Mouse (Mus musculus) megakaryocyte-erythroid progenitor cell, adult 5-6 weeks (primary cell): ENCODE measurements around the gene Thra. TPM values are rescaled to one million over a fixed set of nuclear protein-coding genes. Genes with fewer than 3 reads are reported as not detected.
A peak's percentile ranks its signal among the peaks of the same experiment; 100 is the strongest.
"Not testable (repeated sequence)": the region's sequence is repeated elsewhere in the genome, so short reads cannot be mapped to it uniquely, and the experiment has no call there.

Source experiments
- ATAC-seq: replicated peaks from 2 replicates; pipeline ENCODE4 v1.8.0; 2016; ENCODE audit warnings: mild to moderate bottlenecking, inconsistent platforms; ENCODE audit not compliant: severe bottlenecking, poor library complexity, low FRiP score, low TSS enrichment
- total RNA-seq, 2 experiments: library from RNA; stranded (forward) in 1 of 2; stranded (reverse) in 1 of 2; fragments of 200-1000, 215-1000 nt in 1 of 2; fragments of >200 nt in 1 of 2; fragmentation: Nextera tagmentation in 1 of 2; gene quantifications; 2 replicates each; pipeline ENCODE4 v1.2.3; 2014 to 2017

The Thra gene
- total RNA-seq, 2 experiments from 2014 or later, result 20.4 to 51.0 TPM

- no peak for ATAC-seq
These were observed 26.7 kb upstream of the Thra start for GRCm38 (mm10) chr11:98713703-98714102.

- ATAC-seq, result no peak
These were observed 24.5 kb upstream of the Thra start for GRCm38 (mm10) chr11:98715946-98716345.

GRCm38 (mm10) chr11:98717904-98718303 lies 22.5 kb upstream of the Thra start:
- peak; percentile 56 for ATAC-seq

GRCm38 (mm10) chr11:98720756-98721155 lies 19.7 kb upstream of the Thra start:
- no peak for ATAC-seq

GRCm38 (mm10) chr11:98721458-98722226 lies 18.8 kb upstream of the Thra start:
- ATAC-seq, result no peak

GRCm38 (mm10) chr11:98723098-98723497 lies 17.3 kb upstream of the Thra start:
- no peak for ATAC-seq

- no peak for ATAC-seq
These were observed 14.4 kb upstream of the Thra start for GRCm38 (mm10) chr11:98725926-98726506.

- peak; percentile 100 for ATAC-seq
These were observed 11.3 kb upstream of the Thra start, which contains the start of gene Med24 for GRCm38 (mm10) chr11:98729119-98729588. Med24 (minus strand) TSS chr11:98729435.

GRCm38 (mm10) chr11:98730727-98731126 lies 9.7 kb upstream of the Thra start:
- no peak for ATAC-seq

GRCm38 (mm10) chr11:98731134-98731533 lies 9.3 kb upstream of the Thra start:
- ATAC-seq, result no peak

GRCm38 (mm10) chr11:98734020-98734419 lies 6.4 kb upstream of the Thra start:
- no peak for ATAC-seq

- ATAC-seq, result no peak
These were observed 5.3 kb upstream of the Thra start for GRCm38 (mm10) chr11:98735111-98735510.

- ATAC-seq, result no peak
These were observed 4.3 kb upstream of the Thra start for GRCm38 (mm10) chr11:98736176-98736575.

GRCm38 (mm10) chr11:98737220-98737619 lies 3.2 kb upstream of the Thra start:
- ATAC-seq, result not testable (repeated sequence)

- no peak for ATAC-seq
These were observed 2.0 kb upstream of the Thra start for GRCm38 (mm10) chr11:98738428-98738911.

GRCm38 (mm10) chr11:98738925-98739324 lies 1.5 kb upstream of the Thra start:
- no peak for ATAC-seq

- no peak for ATAC-seq
These were observed 429 bp upstream of the Thra start for GRCm38 (mm10) chr11:98740026-98740392.

- ATAC-seq, result no peak
These were observed 698 bp downstream of the Thra start for GRCm38 (mm10) chr11:98741051-98741620.

GRCm38 (mm10) chr11:98741622-98742396 lies 1.4 kb downstream of the Thra start:
- ATAC-seq, result no peak
